Mouse (Mus musculus) gonadal fat pad, adult 2 months (tissue): ENCODE measurements around the gene Ano4. TPM values are rescaled to one million over a fixed set of nuclear protein-coding genes. Genes with fewer than 3 reads are reported as not detected.

Source experiments
- DNase-seq: peaks from one replicate; pipeline ENCODE4 v3.0.0-alpha.2; 2012; ENCODE audit warnings: low read depth
- polyA plus RNA-seq: library from polyadenylated mRNA; depleted of rRNA; stranded (reverse); fragments of >200 nt; gene quantifications from 2 replicates; pipeline ENCODE4 v1.2.3, GENCODE M21; 2012; rRNA removed

The Ano4 gene
- polyA plus RNA-seq, 1 experiment, result 0.27 TPM

GRCm38 (mm10) chr10:88949649-88950296 lies 394.8 kb downstream of the Ano4 start:
- no peak for DNase-seq

Other genes with a start within 250 kb of the Ano4 start
- 0.49 and 1.2 TPM in 2 replicates for gene Gas2l3, start 99.2 kb upstream of the Ano4 start, polyA plus RNA-seq
- 0.35 and 0.42 TPM in 2 replicates for gene Nr1h4, start 188.8 kb upstream of the Ano4 start, polyA plus RNA-seq